Mouse (Mus musculus): ENCODE data around the gene Parvg.

DNA sequence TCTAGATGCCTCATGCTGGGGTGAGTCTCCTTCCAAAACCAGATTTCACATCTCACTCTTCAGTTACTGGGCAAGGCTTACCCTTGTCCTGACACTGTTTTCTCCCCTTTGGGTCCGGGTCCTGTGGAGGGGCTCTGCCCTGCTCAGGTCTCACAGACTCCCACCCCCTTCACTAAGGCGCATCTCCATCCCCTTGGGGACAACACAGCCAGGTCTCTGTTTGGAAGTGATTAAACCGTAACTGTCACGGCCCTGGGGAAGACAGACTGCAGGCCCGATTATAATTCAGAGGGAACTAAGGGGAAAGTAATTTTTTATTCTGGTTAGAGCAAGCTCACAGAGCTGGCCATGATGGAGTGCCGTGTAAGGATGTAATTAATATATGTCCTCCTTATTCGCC lies 45.2 kb upstream of the Parvg start:
- TF ChIP-seq CTCF (IDR thresholded peaks at IDR 0.05; ENCODE audit: borderline replicate concordance, insufficient read depth, low read depth, low read length), result no peak
- no peak for TF ChIP-seq POLR2A (IDR thresholded peaks at IDR 0.05; ENCODE audit: borderline replicate concordance, insufficient read depth, low read length)

All from cerebellum, adult 2 months (tissue).